Mouse (Mus musculus) monocyte, adult 2 months (primary cell): ENCODE data around the gene Psma6.

Experiments used
- DNase-seq, 2 experiments: peaks; one replicate each; pipeline ENCODE4 v3.0.0; 2022; ENCODE audit warnings: low spot score in 2 of 2, low read depth in 1 of 2

Psma6 gene

DNA sequence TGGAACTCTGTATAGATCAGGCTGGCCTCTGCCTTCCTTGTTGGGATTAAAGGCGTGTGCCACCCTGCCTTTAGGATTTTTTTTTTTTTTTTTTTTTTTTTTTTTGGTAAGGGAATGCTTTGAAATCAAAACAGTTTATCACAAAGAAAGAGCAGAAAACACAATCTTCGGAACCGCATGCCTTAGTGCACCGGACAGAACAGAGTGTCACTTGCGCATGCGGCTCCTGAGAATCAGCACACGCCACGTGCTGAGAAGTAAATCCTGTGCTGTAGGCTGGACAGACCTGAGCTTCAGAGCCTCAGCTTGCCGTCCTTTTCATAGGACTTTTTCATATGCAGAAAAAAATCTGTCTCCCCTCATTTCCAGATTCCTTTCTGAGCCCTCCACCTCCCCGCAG lies 54.0 kb downstream of the Psma6 start:
- no peak for DNase-seq

DNA sequence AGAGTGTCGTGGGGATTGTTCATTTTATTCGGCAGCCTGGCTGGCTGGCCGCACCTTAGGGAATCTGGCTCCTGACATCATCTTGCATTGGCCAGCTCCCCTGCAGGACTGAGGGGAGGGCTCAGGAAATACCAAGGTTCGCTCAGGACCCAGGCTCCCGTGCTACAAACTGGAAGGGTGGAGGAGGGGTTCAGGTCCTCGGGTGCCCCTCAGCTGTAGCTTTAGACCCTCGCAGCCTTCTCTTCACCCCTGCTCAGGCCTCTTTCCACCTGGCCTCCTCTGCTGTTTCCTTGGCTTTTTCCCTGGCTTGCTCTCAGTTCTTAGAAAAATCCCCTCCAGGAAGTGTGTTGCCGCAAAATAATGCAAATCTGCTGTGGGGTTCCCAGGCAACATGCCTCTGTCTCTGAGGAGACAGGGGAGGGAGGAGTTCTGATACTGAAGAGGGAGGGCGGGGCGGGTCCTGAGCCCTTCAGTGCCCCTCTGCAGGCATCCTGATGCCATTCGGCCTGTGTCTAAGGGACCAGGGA lies 54.7 kb downstream of the Psma6 start:
- DNase-seq = no peak

DNA sequence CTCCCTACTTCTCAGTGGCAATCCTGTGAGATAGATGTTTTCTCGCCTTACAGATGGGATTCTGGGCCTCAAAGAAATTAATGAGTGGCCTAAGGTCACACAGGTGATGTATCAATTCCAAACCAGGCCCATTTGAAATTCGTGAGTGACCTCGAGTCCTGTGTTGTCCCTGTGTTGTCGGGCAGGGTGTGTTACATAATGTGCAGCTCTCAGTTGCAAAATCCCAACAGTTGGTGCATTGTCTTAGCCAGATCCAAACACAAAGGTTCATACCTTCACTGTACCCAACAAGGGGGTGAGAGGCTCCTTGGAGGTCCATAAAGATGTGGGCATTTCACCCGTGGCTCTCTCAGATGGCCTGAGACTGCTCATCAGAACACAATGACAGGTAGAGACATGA lies 56.4 kb downstream of the Psma6 start:
- DNase-seq = no peak

DNA sequence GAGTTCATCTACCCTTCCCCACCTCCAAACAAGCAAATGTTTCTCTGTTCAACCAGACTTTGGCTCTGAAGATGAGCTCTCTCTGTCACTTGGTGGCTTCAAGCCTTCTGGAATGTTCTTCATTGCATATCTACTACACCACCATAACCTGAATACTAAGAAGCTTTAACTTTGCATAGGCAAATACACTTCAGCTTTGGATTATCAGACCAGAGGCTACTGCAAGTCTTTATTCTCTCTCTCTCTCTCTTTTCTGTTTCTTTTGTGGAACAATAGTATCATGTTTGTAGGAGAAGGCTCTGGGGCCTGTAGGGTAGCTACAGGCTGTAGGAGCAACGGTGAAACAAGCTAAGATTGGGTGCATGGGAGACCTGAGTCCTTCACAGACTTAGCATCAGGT lies 58.2 kb downstream of the Psma6 start:
- no peak for DNase-seq

DNA sequence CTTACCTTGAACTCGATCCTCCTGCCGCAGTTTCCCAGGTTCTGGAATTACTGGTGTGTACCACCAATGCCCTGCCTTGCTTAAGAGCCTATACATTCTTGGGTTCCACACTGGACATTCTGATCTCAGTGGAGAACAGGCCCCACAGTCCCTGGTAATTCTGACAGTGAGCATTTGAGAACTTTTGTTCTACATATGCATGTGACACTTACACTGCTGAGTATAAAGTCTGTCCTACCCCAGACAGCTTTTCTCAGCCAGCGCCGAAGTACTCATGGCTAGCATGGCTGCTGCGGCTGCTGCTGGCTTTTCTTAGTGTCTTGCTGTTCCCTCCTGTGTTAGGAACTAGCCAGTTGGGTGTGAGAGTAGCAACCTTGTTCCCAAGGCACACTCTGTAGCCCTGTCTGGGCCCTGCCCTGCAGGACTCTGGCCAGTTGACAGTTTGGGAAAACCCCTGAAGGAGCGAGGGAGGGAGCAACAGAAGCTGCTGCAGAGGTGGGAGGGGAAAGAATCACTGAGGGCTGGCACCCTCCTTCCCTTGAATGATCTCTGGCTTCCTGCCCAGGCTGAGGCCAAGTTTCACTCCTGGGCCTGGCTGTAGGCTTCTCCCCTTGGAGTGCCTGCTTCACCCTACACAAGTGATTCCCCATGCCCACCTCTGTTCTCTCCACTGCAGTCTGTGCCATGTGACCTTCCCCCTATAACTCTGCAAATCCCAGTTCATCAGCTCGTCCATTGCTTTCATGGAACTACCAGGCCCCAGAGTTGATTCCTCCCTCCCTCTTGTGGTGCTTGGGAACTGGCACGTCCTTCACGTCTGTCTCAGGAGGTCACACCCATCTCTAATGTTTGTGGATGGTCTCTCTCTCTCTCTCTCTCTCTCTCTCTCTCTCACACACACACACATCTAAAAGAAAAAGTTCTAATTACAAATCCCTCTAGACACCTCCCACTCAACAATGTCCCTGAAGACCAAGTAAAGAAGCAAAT lies 59.1 kb downstream of the Psma6 start:
- no peak for DNase-seq

DNA sequence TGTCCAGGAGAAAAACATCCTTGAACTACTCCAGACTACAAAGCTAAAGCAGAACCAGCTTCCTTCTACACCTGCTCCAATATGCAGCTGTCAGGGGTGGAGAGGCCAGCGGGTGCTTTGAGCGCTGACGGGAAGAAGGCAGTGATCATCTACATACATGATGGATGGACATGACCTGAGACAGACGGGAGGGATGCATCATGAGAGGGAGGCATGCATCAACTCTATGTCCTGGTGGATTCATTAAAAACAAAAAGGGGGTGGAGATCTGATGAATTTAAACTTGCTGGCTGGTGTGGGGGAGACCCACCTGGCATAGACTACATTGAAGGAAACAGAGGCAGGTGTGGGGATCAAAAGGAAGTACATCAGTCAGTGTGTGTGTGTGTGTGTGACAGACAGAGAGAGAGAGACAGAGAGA lies 60.0 kb downstream of the Psma6 start:
- no peak for DNase-seq

DNA sequence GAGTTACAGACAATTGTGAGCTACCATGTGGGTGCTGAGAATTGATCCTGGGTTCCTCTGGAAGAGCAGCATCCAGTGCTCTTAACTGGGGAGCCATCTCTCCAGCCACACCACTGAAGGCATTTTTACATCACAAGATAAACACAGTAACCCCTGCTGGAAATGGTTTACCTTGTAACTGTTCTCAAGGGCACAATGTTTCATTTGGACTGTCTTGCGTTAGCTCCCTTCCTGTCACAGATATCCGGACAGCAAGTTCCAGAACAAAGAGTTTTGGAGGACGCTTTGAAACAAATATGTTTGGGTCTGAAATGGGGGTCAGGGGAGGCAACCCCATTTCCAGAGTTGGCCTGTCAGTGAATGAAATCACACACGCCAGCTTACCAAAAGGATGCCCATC lies 61.6 kb downstream of the Psma6 start:
- DNase-seq = no peak

DNA sequence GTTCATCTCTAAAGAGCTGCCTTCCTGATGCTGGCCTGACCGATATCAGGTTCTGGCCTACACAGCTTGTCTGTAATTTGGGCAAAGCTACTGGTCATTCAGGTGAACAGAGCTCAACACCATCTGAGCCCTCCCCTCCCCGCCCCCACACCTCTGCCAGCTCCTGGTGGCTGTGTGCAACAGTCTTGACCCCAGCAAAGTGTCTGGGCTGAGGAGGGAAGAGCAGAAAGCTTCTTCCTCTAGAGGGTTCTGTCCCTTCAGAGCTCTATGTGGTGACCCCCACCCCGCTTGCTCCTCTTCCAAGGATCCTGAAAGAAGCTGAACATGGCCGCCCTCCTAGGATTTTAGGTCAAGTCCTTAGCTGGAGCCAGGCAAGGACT lies 62.3 kb downstream of the Psma6 start:
- no peak for DNase-seq

DNA sequence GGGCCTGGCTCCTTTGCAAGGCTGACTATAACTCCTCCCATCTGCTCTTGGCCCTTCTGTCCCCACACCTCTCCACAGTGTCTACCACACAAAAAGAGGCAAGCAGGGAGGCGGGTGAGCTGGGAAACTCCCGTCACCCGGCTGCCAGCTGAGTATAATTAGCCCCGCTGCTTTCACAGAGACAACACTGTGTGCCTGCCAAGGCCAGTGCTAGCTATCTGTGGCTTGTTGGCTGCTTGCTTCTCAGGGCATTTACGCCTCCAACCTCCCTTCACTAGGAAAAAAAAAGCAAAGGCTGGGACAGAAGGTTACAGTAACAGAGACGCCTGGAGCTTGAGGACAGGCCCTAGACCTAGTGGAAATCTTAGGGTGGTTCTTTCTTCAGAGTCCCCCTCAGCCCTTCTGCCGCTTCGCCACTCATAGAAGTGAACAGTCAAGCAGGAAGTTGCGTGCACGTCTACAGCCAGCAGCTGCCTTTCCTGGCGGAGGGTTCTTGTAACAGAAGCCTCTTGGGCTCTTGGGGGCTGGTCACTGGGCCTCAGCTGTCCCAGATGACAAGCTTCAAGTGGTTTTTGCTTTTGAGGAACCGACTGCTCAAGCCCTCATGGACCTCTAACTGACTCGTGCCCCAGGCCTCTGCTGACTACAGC lies 62.8 kb downstream of the Psma6 start:
- peak in 1 of 2 experiments; percentile 49 for DNase-seq

DNA sequence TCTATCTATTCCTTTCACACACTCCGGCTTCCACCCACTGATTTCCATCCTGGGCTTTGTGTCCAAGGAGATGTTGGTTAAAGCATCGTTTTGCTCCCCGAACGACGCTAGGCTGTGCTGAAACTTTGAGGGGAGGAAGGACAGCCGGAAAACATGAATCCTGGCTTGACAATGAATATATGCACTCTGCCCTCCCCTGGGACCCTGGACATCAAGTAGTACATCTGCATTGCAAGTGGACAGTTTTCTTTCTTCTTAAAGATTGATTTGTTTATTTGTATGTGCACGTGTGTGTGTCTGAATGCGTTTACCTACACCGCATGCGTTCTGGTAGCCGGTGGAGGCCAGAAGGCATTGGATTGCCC lies 63.4 kb downstream of the Psma6 start:
- DNase-seq = no peak

DNA sequence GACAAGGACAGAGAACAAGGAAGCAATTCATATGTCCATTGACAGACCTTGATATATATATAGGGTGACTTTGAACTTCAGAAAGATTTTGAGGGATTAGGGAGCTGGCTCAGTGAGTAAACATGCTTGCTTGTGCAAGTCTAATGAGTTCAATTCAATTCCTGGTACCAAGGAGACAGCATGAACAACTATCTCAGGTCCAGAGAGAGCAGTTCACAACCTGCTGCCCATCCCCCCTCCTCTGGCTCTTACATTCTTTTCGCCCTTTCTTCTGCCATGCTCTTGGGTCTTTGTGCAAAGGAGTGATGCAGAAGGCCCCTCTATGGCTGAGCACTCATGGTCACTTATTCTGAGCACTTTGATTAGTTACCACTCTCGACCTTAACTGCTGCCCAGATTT lies 64.4 kb downstream of the Psma6 start:
- no peak for DNase-seq

DNA sequence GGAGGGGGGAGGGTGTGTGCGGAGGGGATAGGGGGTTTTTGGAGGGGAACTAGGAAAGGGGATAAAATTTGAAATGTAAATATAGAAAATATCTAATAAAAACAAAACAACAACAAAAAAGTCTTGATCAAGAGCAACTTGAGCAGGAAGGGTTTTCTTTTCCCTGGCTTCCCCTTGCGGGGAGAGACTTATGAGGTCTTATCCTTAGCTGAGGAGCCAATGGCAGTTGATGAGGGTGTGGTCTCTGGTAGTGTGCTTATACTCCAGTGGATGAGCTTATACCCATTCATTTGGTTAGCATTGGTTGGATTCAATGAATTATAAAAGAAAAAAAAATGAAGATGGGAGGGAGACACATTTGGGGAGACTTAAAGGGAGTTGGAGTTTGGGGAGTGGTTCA lies 65.0 kb downstream of the Psma6 start:
- no peak for DNase-seq

DNA sequence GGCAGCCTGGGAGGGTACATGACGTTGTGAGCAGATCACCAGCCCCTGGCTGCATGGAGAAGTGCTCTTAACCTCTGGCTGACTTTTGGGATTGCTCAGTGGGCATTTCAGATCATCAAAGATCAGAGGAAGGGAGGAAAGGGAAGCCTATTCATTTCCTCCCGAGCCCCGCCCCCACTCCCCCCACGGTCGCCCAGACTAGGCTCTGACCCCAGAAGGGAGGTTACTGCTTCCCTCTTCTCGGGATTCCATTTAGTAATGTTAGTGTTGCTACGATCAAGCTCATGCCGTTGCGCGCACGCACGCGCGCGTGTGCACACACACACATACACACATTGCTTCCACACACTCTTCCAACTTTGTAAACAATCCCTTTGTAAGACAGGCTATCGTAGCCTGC lies 66.4 kb downstream of the Psma6 start:
- no peak for DNase-seq

DNA sequence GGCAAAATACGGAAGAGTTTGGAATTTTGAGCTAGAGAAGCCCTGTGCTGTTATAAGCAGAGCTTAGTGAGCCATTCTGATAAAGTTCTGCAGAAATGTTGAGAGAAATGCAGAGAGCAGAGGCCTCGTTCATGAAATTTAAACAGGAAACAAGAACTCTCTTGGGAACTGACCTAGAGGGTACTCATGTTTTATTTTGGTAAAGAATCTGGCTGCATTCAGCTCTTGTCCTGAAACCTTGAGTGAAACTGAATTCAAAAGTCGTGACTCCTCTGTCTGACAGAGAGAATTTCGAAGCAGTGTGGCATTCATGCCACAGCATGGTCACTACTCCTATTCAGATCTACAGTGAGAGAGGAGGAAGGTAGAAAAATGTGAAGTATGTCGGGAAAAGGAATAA lies 68.8 kb downstream of the Psma6 start:
- no peak for DNase-seq

DNA sequence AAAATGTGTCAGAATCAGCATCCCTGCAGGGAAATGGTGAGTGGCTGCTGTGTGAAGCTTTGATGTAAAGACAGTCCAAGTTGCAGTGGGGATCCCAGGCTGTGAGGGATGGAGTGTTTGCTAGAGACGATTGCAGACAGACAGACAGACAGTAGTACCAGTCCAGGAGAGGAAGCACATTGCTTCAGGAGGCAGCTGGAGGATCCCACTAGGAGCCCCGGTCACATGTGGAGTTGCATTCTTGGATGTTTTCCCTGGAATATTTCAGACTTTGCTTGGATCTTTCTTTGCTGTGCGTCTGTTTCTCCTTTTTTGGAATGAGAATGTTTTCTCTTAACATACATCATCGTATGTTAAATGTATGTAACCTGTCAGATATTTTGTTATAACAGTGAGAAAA lies 69.9 kb downstream of the Psma6 start:
- no peak for DNase-seq

DNA sequence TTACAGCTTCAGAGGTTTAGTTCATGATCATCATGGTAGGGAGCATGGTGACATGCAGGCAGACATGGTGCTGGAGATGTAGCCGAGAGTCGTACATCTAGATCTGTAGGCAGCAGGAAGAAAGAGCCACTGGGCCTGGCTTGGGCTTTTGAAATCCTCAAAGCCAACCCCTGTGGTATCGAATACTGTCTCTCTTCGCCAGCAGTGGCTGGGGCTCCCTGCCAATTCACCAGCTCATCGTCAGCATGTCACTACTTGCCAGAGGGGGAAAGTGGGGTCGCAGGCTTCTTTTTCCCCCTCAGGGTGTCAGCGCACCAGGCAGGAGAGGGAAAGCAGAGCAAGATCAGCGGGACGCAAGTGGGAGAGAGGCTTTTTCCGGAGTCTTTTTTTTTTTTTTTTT lies 71.2 kb downstream of the Psma6 start:
- DNase-seq = no peak

DNA sequence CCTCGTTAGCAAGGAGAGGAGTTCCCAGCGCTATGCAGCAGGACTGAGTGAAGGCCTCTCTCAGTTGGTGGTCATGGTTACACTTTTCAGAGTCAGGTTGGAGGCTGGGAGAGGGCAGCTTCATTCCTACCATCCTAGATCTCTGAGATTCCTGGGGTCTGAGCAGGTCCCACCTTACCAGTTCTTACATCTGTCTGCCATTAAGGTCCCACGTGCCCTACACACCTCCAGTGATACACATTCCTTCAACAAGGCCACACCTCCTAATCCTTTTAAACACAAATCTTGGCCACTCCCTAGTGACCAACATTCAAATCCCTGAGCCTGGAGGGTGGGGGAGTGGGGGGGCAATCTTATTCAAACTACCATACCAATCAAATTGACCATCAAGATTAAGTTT lies 72.1 kb downstream of the Psma6 start:
- DNase-seq = no peak

DNA sequence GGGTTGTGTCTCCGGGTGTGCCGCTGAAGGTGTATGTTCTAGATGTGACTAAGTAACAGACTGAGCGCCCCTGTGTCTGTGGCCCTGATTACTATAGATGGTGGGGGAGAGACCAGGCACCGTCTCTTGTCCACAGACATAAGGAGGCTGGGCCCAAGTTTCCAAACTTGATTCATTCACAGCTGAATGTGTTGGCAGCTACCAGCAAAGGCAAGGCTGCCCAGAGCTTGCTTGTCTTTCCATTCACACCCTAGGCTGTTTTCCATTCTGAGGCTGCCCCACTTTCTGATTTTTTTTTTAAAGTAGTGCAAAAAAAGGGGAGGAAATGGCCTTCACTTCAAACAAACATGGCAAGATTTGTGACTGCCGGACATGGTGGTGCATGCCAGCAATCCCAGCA lies 72.9 kb downstream of the Psma6 start:
- DNase-seq = no peak

DNA sequence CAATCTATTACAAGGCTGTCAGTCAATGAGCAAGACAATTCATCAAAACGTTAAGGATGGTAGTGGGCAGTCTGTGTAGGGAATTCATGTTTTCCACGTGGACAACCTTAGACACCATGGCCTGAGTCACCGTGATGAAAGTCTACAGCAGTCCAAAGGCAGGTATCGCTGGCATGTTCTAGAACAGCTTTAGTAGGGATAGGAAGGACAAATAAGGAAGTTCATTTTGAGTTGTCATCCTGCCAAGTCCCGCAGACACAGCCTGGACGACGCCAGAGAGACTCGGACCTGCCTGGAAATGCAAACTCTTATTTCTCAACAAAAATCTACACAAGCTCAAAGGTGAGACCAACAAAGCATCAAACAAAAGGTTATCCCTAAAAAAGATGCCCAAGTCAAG lies 75.7 kb downstream of the Psma6 start:
- no peak for DNase-seq

DNA sequence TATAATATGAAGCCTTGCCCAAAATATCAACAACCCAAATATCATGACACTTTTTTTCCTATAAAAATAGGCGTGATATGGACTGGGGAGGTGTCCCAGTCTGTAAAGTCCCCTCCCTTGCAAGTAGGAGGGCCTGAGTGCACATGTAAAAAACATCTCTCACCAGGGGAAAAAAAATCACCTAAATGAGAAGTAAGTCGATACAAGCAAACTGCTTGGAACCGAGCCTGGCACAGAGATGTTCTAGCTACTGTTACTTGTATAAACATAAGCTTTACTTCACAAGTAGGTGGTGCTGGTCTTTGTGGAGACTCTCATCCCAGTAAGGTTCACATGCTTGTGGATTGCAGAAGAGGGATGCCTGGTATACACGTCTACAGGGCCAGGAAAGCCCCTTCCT lies 76.9 kb downstream of the Psma6 start:
- no peak for DNase-seq

DNA sequence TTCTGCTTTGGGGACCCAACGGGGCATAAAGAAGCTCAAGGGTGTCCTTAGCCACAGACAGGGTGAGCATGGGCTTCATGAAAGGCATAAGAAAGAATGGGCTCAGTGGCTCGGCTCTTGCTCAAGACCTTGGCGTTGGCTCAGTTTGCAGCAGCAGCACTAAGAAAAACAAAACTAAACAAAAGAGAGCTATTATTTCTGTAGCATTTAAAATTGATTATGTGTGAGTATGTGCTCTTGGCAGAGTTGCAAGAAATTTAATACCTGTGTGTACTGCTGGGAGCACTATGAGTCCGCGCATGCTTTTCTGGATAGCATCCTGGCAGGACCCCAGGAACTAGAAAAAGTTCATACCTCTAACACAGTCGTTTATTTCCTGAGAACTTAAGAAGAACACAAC lies 77.7 kb downstream of the Psma6 start:
- no peak for DNase-seq

DNA sequence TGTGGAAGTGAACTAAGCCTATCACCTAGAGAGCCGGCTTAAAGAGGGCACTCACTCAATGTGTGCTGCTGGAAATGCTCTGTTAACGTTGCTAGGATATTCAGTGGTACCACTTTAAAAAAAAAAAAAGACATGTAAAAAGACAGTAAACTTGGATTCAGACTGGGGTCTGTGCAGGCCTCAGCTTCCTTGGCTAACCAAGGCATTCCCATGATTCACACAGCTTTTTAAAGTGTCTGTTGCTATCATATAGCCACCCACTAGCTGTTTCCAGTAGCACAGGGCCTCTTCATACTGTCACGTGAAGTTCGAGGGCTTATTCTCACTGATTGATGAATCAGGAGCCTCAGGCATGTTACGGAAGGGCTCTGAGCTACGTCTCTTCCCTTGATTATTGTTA lies 78.4 kb downstream of the Psma6 start:
- DNase-seq = no peak

DNA sequence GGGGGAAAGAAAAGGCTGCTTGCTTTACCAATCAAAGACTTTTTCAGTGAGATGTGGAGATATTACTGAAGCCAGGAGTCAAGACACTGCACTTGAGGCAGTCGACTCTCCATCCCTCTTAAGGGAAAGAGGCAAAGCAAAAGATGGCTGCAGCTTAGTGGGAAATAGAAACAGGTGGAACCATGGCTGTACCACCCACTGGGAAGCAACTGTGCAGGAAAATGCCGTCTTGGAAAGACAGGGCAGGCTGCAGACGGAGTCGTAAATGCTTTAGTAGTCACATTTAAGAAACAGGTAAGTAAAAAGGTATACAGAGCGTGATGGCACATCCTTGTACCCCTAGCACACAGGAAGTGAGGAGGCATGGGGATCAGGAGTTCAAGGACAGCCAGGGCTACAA lies 79.1 kb downstream of the Psma6 start:
- no peak for DNase-seq
